Mouse (Mus musculus) C2C12 (cell line): ENCODE data around the gene Uvrag.

Experiments used
- CTCF ChIP-seq: IDR thresholded peaks from one replicate; pipeline ENCODE4 v1.5.1; 2011; ENCODE audit not compliant: control insufficient read depth, insufficient read depth, insufficient read length
- MYOG ChIP-seq: IDR thresholded peaks from one replicate; pipeline ENCODE4 v1.6.1; 2011; ENCODE audit not compliant: control insufficient read depth, insufficient read length; ENCODE audit errors: extremely low read depth

- no peak for TF ChIP-seq CTCF
- TF ChIP-seq MYOG = no peak
These were observed 259.1 kb downstream of the Uvrag start for GRCm38 (mm10) chr7:98881887-98882286.
